Mouse (Mus musculus): ENCODE measurements around the gene Fam136a. TPM values are rescaled to one million over a fixed set of nuclear protein-coding genes. Genes with fewer than 3 reads are reported as not detected.

Gene Fam136a
- total and polyA plus RNA-seq, 2 experiments from 2014 or later: 65.9 to 75.1 TPM

GRCm38 (mm10) chr6:86366125-86366852 lies 843 bp downstream of the Fam136a start:
- H3K36me3 ChIP-seq (ENCODE audit: insufficient read depth): 0 out of 2 replicates have a peak, but pooled peaks cover 3% of the 10 kb centered on the region
- H3K27ac ChIP-seq (ENCODE audit: low read depth, low read length): peak overlapping the region; percentile 88
- H3K4me1 ChIP-seq (ENCODE audit: insufficient read depth): peaks cover 13% of the 10 kb centered on the region
- peak overlapping the region; percentile 61 for H3K4me3 ChIP-seq (ENCODE audit: low read depth, low read length)
- peak overlapping the region; percentile 98 for H3K4me2 ChIP-seq (ENCODE audit: low read depth)
- 28% methylated on average over 25 of the region's 25 CpGs for WGBS
- TF ChIP-seq CTCF (IDR thresholded peaks at IDR 0.05; ENCODE audit: low read depth): no peak; the same call in 1 of the 2 replicates
- H3K9ac ChIP-seq: peak overlapping the region; percentile 87
- no peaks in the 10 kb centered on the region for H3K9me3 ChIP-seq (ENCODE audit: low read length)
- ATAC-seq (no peak), DNase-seq (peak; percentile 51)
- H3K27me3 ChIP-seq (ENCODE audit: insufficient read depth, low read length): no peaks in the 10 kb centered on the region

GRCm38 (mm10) chr6:86366853-86367249 lies 1.4 kb downstream of the Fam136a start:
- Histone ChIP-seq H3K9me3 (ENCODE audit: low read length) (no peaks in the 10 kb centered on the region), H3K9ac (peak overlapping the region; percentile 87; the same call in 1 of the 2 replicates), H3K4me3 (ENCODE audit: low read depth, low read length) (no peak overlapping the region), H3K4me1 (ENCODE audit: insufficient read depth) (peaks cover 13% of the 10 kb centered on the region), H3K4me2 (ENCODE audit: low read depth) (peak overlapping the region; percentile 98), H3K27ac (ENCODE audit: low read depth, low read length) (0 out of 2 replicates have a peak overlapping the region, but pooled peaks have one; percentile 88), H3K27me3 (ENCODE audit: insufficient read depth, low read length) (no peaks in the 10 kb centered on the region), H3K36me3 (ENCODE audit: insufficient read depth) (0 out of 2 replicates have a peak, but pooled peaks cover 3% of the 10 kb centered on the region)
- DNase-seq (no peak), ATAC-seq (no peak)
- 57% methylated on average over 2 of the region's 2 CpGs for WGBS
- TF ChIP-seq CTCF (IDR thresholded peaks at IDR 0.05; ENCODE audit: low read depth): no peak

- Histone ChIP-seq H3K4me2 (ENCODE audit: low read depth) (no peak overlapping the region), H3K36me3 (ENCODE audit: insufficient read depth) (0 out of 2 replicates have a peak, but pooled peaks cover 3% of the 10 kb centered on the region), H3K9ac (no peak overlapping the region), H3K27me3 (ENCODE audit: insufficient read depth, low read length) (no peaks in the 10 kb centered on the region), H3K27ac (ENCODE audit: low read depth, low read length) (no peak overlapping the region), H3K9me3 (ENCODE audit: low read length) (no peaks in the 10 kb centered on the region), H3K4me3 (ENCODE audit: low read depth, low read length) (no peak overlapping the region), H3K4me1 (ENCODE audit: insufficient read depth) (peaks cover 23% of the 10 kb centered on the region)
- WGBS: 63% methylated on average over 5 of the region's 5 CpGs
- TF ChIP-seq CTCF (IDR thresholded peaks at IDR 0.05; ENCODE audit: low read depth): no peak
- DNase-seq: no peak
- ATAC-seq: no peak
Measured at GRCm38 (mm10) chr6:86368479-86368878, 3.0 kb downstream of the Fam136a start.

- peaks cover 20% of the 10 kb centered on the region for H3K4me1 ChIP-seq (ENCODE audit: insufficient read depth)
- WGBS: 61% methylated on average over 3 of the region's 3 CpGs
- TF ChIP-seq CTCF (IDR thresholded peaks at IDR 0.05; ENCODE audit: low read depth): peak; percentile 53; the same call in 1 of the 2 replicates
- no peaks in the 10 kb centered on the region for H3K9me3 ChIP-seq (ENCODE audit: low read length)
- DNase-seq (no peak), ATAC-seq (no peak)
- 0 out of 2 replicates have a peak, but pooled peaks cover 3% of the 10 kb centered on the region for H3K36me3 ChIP-seq (ENCODE audit: insufficient read depth)
- peak overlapping the region; percentile 67; the same call in 1 of the 2 replicates for H3K9ac ChIP-seq
- H3K27ac ChIP-seq (ENCODE audit: low read depth, low read length): peak overlapping the region; percentile 94
- H3K27me3 ChIP-seq (ENCODE audit: insufficient read depth, low read length): no peaks in the 10 kb centered on the region
- H3K4me3 ChIP-seq (ENCODE audit: low read depth, low read length): no peak overlapping the region
- peak overlapping the region; percentile 70 for H3K4me2 ChIP-seq (ENCODE audit: low read depth)
Measured at GRCm38 (mm10) chr6:86370093-86370713, 4.8 kb downstream of the Fam136a start.

GRCm38 (mm10) chr6:86370764-86371339 lies 5.4 kb downstream of the Fam136a start, which contains the start of gene Snrpg:
Gene Snrpg (plus strand): TSS chr6:86371304.
- no peak for DNase-seq

GRCm38 (mm10) chr6:86371340-86371911 lies 6.0 kb downstream of the Fam136a start:
- under 1% methylated on average over 50 of the region's 50 CpGs for WGBS
- TF ChIP-seq CTCF (IDR thresholded peaks at IDR 0.05; ENCODE audit: low read depth): no peak

More at GRCm38 (mm10) chr6:86370764-86371339, 5.4 kb downstream of the Fam136a start, which contains the start of gene Snrpg:
- ATAC-seq: peak; percentile 44
- peak within 1 kb of the TSS; percentile 94 for H3K27ac ChIP-seq (ENCODE audit: low read depth, low read length)
- peaks cover 3% of the 10 kb centered on the region; the same call in 1 of the 2 replicates for H3K36me3 ChIP-seq (ENCODE audit: insufficient read depth)
- H3K9ac ChIP-seq: peak within 1 kb of the TSS; percentile 71
- H3K4me3 ChIP-seq (ENCODE audit: low read depth, low read length): peak within 1 kb of the TSS; percentile 64
- WGBS: 11% methylated on average over 15 of the region's 15 CpGs
- peaks cover 20% of the 10 kb centered on the region for H3K4me1 ChIP-seq (ENCODE audit: insufficient read depth)
- peak within 1 kb of the TSS; percentile 70 for H3K4me2 ChIP-seq (ENCODE audit: low read depth)
- H3K27me3 ChIP-seq (ENCODE audit: insufficient read depth, low read length): no peaks in the 10 kb centered on the region
- H3K9me3 ChIP-seq (ENCODE audit: low read length): no peaks in the 10 kb centered on the region
- TF ChIP-seq CTCF (IDR thresholded peaks at IDR 0.05; ENCODE audit: low read depth): no peak

More at GRCm38 (mm10) chr6:86371340-86371911, 6.0 kb downstream of the Fam136a start:
- H3K27me3 ChIP-seq (ENCODE audit: insufficient read depth, low read length): no peaks in the 10 kb centered on the region
- peak; percentile 99 for DNase-seq
- ATAC-seq: peak; percentile 98
- peak overlapping the region; percentile 70 for H3K4me2 ChIP-seq (ENCODE audit: low read depth)
- no peaks in the 10 kb centered on the region for H3K9me3 ChIP-seq (ENCODE audit: low read length)
- peaks cover 9% of the 10 kb centered on the region for H3K36me3 ChIP-seq (ENCODE audit: insufficient read depth)
- peak overlapping the region; percentile 71 for H3K9ac ChIP-seq
- peak overlapping the region; percentile 94 for H3K27ac ChIP-seq (ENCODE audit: low read depth, low read length)
- peaks cover 17% of the 10 kb centered on the region for H3K4me1 ChIP-seq (ENCODE audit: insufficient read depth)
- peak overlapping the region; percentile 64 for H3K4me3 ChIP-seq (ENCODE audit: low read depth, low read length)

Data from forebrain, postnatal 0 days (tissue).